Mouse (Mus musculus) thymus, postnatal 10 days (tissue): Measurements from ENCODE around the gene Tmem50a.

Experiments
- DNase-seq, 2 experiments: peaks; one replicate each; pipeline ENCODE4 v3.0.0; 2021; ENCODE audit warnings: low spot score in 2 of 2

Tmem50a gene

GRCm38 (mm10) chr4:134914864-134915209, at the start of gene Tmem50a:
Gene Tmem50a, minus strand, starts transcription at chr4:134915024.
- peak; percentile 95 to 98 for DNase-seq

GRCm38 (mm10) chr4:134963021-134963776, 48.4 kb upstream of the Tmem50a start:
- DNase-seq: peak; percentile 36 to 68

GRCm38 (mm10) chr4:134956328-134956727, 41.5 kb upstream of the Tmem50a start:
- DNase-seq: peak; percentile 28 to 79

GRCm38 (mm10) chr4:134955845-134956244, 41.0 kb upstream of the Tmem50a start:
- no peak for DNase-seq

GRCm38 (mm10) chr4:134955196-134955595, 40.4 kb upstream of the Tmem50a start:
- DNase-seq: no peak

- DNase-seq: no peak
Observed at GRCm38 (mm10) chr4:134954461-134954860, 39.6 kb upstream of the Tmem50a start.

- DNase-seq: no peak
Observed at GRCm38 (mm10) chr4:134950518-134951091, 35.8 kb upstream of the Tmem50a start.

- DNase-seq: peak; percentile 18 to 63
Observed at GRCm38 (mm10) chr4:134946024-134946744, 31.4 kb upstream of the Tmem50a start.

- no peak for DNase-seq
Observed at GRCm38 (mm10) chr4:134943758-134944538, 29.1 kb upstream of the Tmem50a start.

GRCm38 (mm10) chr4:134939900-134940299, 25.1 kb upstream of the Tmem50a start:
- DNase-seq: no peak

GRCm38 (mm10) chr4:134937240-134938176, 22.7 kb upstream of the Tmem50a start:
- no peak for DNase-seq

GRCm38 (mm10) chr4:134930684-134931481, 16.1 kb upstream of the Tmem50a start, which contains the start of gene Syf2:
Gene Syf2, plus strand, starts transcription at chr4:134930898.
- DNase-seq: peak; percentile 87 to 90

- no peak for DNase-seq
Observed at GRCm38 (mm10) chr4:134930190-134930589, 15.4 kb upstream of the Tmem50a start.

- DNase-seq: no peak
Observed at GRCm38 (mm10) chr4:134929536-134929935, 14.7 kb upstream of the Tmem50a start.

GRCm38 (mm10) chr4:134928464-134928836, 13.6 kb upstream of the Tmem50a start:
- no peak for DNase-seq

- DNase-seq: no peak
Observed at GRCm38 (mm10) chr4:134927815-134928463, 13.1 kb upstream of the Tmem50a start.

- DNase-seq: no peak
Observed at GRCm38 (mm10) chr4:134925206-134925605, 10.4 kb upstream of the Tmem50a start.

- peak; percentile 43 for DNase-seq
Observed at GRCm38 (mm10) chr4:134924019-134924741, 9.4 kb upstream of the Tmem50a start.
